Mouse (Mus musculus) small intestine, adult 2 months (tissue): ENCODE results near the gene Dtx3. TPM values are rescaled to one million over a fixed set of nuclear protein-coding genes. Genes with fewer than 3 reads are reported as not detected.

Experiments
- H3K27ac ChIP-seq: fragments of 200-500 bp; 2 replicates; pipeline ENCODE4 v1.5.1; 2012; ENCODE audit warnings: low read depth, low read length, control low read depth, inconsistent platforms; ENCODE audit not compliant: insufficient read depth
- H3K27me3 ChIP-seq: fragments of 200-500 bp; 2 replicates; pipeline ENCODE4 v1.6.1; 2012; ENCODE audit warnings: mild to moderate bottlenecking, moderate library complexity, low read length, inconsistent platforms; ENCODE audit not compliant: control insufficient read depth, insufficient read depth
- H3K36me3 ChIP-seq: fragments of 200-500 bp; 2 replicates; pipeline ENCODE4 v1.6.1; 2012; ENCODE audit warnings: mild to moderate bottlenecking, low read length, control low read depth, inconsistent platforms; ENCODE audit not compliant: control insufficient read depth, insufficient read depth
- H3K4me1 ChIP-seq: fragments of 200-500 bp; 2 replicates; pipeline ENCODE4 v1.6.1; 2012; ENCODE audit warnings: low read length, inconsistent platforms, mixed read lengths; ENCODE audit not compliant: control insufficient read depth, insufficient read depth, insufficient read length
- H3K4me3 ChIP-seq: fragments of 200-500 bp; 2 replicates; pipeline ENCODE4 v1.5.1; 2012; ENCODE audit warnings: low read depth, mild to moderate bottlenecking, control low read depth, inconsistent platforms, low read length, moderate library complexity
- CTCF ChIP-seq: fragments of 200-500 bp; IDR thresholded peaks from 2 replicates; pipeline ENCODE4 v1.5.1; 2012; ENCODE audit warnings: low read depth, mild to moderate bottlenecking, control low read depth, inconsistent platforms, low read length, moderate library complexity, mixed read lengths; ENCODE audit not compliant: insufficient replicate concordance, insufficient read length; ENCODE audit errors: extremely low read depth
- POLR2A ChIP-seq: fragments of 200-500 bp; IDR thresholded peaks from 2 replicates; pipeline ENCODE4 v1.6.1; 2012; ENCODE audit warnings: low read depth, mild to moderate bottlenecking, control low read depth, inconsistent platforms, low read length, moderate library complexity
- WGBS: fragments of 180-500 bp; shearing (Covaris S2); methylation state at CpG from one replicate; pipeline ENCODE4 v1.1.7; 2018; 5-methylcytosine and 5-hydroxymethylcytosine counted together
- polyA plus RNA-seq: library from polyadenylated mRNA; depleted of rRNA; stranded (reverse); fragments of >200 nt; gene quantifications from 2 replicates; pipeline ENCODE4 v1.2.3, GENCODE M21; 2012; rRNA removed

The Dtx3 gene
- polyA plus RNA-seq, result 24.0 and 35.3 TPM in 2 replicates

GRCm38 (mm10) chr10:127195328-127196129 lies at the start of gene Dtx3:
TSS of gene Dtx3 (minus strand) at chr10:127195728.
- H3K27ac ChIP-seq, result peak within 1 kb of the TSS; percentile 50
- WGBS, result 1% methylated on average over 47 of the region's 47 CpGs
- H3K36me3 ChIP-seq, result peaks cover 24% of the 10 kb centered on the region
- H3K27me3 ChIP-seq, result no peaks in the 10 kb centered on the region; the same call in 1 of the 2 replicates
- H3K4me1 ChIP-seq, result no peaks in the 10 kb centered on the region; the same call in 1 of the 2 replicates
- TF ChIP-seq CTCF (no peak), POLR2A (no peak)
- H3K4me3 ChIP-seq, result peak within 1 kb of the TSS; percentile 68

GRCm38 (mm10) chr10:127238241-127238824 lies 42.8 kb upstream of the Dtx3 start:
- 62% methylated on average over 18 of the region's 18 CpGs for WGBS
- H3K27ac ChIP-seq, result no peak overlapping the region
- no peak overlapping the region for H3K4me3 ChIP-seq
- TF ChIP-seq POLR2A, result no peak
- TF ChIP-seq CTCF, result no peak
- H3K36me3 ChIP-seq, result no peaks in the 10 kb centered on the region
- H3K4me1 ChIP-seq, result no peaks in the 10 kb centered on the region
- H3K27me3 ChIP-seq, result no peaks in the 10 kb centered on the region

GRCm38 (mm10) chr10:127236541-127236940 lies 41.0 kb upstream of the Dtx3 start:
- 19% methylated on average over 9 of the region's 9 CpGs for WGBS
- TF ChIP-seq CTCF, result no peak
- no peak for TF ChIP-seq POLR2A
- Histone ChIP-seq H3K4me1 (no peaks in the 10 kb centered on the region), H3K36me3 (no peaks in the 10 kb centered on the region), H3K27me3 (no peaks in the 10 kb centered on the region), H3K27ac (no peak overlapping the region), H3K4me3 (no peak overlapping the region)

GRCm38 (mm10) chr10:127233141-127233540 lies 37.6 kb upstream of the Dtx3 start:
- no peak overlapping the region for H3K27ac ChIP-seq
- 54% methylated on average over 9 of the region's 9 CpGs for WGBS
- no peak overlapping the region for H3K4me3 ChIP-seq
- no peaks in the 10 kb centered on the region for H3K36me3 ChIP-seq
- TF ChIP-seq CTCF, result peak; percentile 42
- no peak for TF ChIP-seq POLR2A
- no peaks in the 10 kb centered on the region for H3K27me3 ChIP-seq
- no peaks in the 10 kb centered on the region for H3K4me1 ChIP-seq

- Histone ChIP-seq H3K36me3 (no peaks in the 10 kb centered on the region), H3K27ac (no peak overlapping the region), H3K4me1 (no peaks in the 10 kb centered on the region), H3K4me3 (no peak overlapping the region), H3K27me3 (no peaks in the 10 kb centered on the region)
- no peak for TF ChIP-seq CTCF
- TF ChIP-seq POLR2A, result no peak
- WGBS, result 77% methylated on average over 14 of the region's 14 CpGs
Measured at GRCm38 (mm10) chr10:127231741-127232140, 36.2 kb upstream of the Dtx3 start.

- H3K27ac ChIP-seq, result no peak overlapping the region
- 34% methylated on average over 12 of the region's 12 CpGs for WGBS
Measured at GRCm38 (mm10) chr10:127230693-127231092, 35.2 kb upstream of the Dtx3 start.

GRCm38 (mm10) chr10:127228897-127229296 lies 33.4 kb upstream of the Dtx3 start:
- H3K4me1 ChIP-seq, result no peaks in the 10 kb centered on the region
- 19% methylated on average over 4 of the region's 4 CpGs for WGBS
- no peak overlapping the region for H3K4me3 ChIP-seq
- TF ChIP-seq CTCF (no peak), POLR2A (no peak)
- no peaks in the 10 kb centered on the region for H3K36me3 ChIP-seq
- 0 out of 2 replicates have a peak, but pooled peaks cover 6% of the 10 kb centered on the region for H3K27me3 ChIP-seq
- no peak overlapping the region for H3K27ac ChIP-seq

More at GRCm38 (mm10) chr10:127230693-127231092, 35.2 kb upstream of the Dtx3 start:
- Histone ChIP-seq H3K36me3 (no peaks in the 10 kb centered on the region), H3K27me3 (no peaks in the 10 kb centered on the region), H3K4me1 (no peaks in the 10 kb centered on the region), H3K4me3 (no peak overlapping the region)
- TF ChIP-seq POLR2A (no peak), CTCF (no peak)
